Comparison of ENCODE assay signal across 12 mouse cellular contexts in the genomic region with DNA sequence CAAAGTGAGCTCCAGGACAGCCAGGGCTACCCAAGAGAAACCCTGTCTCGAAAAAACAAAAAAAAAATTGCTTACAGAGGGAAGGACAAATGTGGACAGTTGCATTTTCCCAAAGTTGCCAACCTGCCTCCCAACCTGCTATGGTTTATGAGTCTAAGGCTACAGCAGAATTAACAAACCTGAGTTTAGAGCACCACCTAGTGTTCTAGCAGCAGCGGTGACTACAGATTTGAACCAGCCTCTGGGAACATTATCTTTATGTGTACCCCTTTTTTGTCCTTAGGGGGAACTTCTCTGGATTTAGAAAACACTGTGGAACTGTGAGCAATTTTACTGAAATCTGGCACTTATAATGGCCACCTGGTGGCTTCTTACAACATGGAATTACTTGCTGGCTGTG. TPM values are rescaled to one million over a fixed set of nuclear protein-coding genes. Genes with fewer than 3 reads are reported as not detected.
DNase-seq lines count a peak whose midpoint lies in the region; ATAC-seq lines count a peak whose summit lies in the region.
"Had no signal": no experiment of that assay in that cellular context is flagged by ENCODE, and none has a peak within 500 bp of the region (broad histone marks: within the 10 kb centered on the region; RNA-seq: fewer than 3 reads in every experiment).

No protein-coding gene starts in this region.

- no peak for ATAC-seq in embryonic facial prominence, embryonic 11.5 days (replicated peaks; ENCODE audit: insufficient number of reproducible peaks, low FRiP score, low TSS enrichment, low read depth)
- no peak for ATAC-seq in embryonic facial prominence, embryonic 14.5 days (ENCODE audit: low read depth)
- ATAC-seq: inflammation-experienced regulatory T-cells, adult 6 months had no signal

- no peak overlapping the region for H3K4me2 ChIP-seq in embryonic facial prominence, embryonic 11.5 days (ENCODE audit: low read depth, low read length)
- H3K4me2 ChIP-seq in embryonic facial prominence, embryonic 14.5 days (ENCODE audit: low read depth, low read length) = no peak overlapping the region

- no peaks in the 10 kb centered on the region for H3K36me3 ChIP-seq in embryonic facial prominence, embryonic 11.5 days (replicated peaks; ENCODE audit: control insufficient read depth, insufficient read depth, low read depth, low read length)
- H3K36me3 ChIP-seq in embryonic facial prominence, embryonic 10.5 days (replicated peaks) = no peaks in the 10 kb centered on the region
- no peaks in the 10 kb centered on the region for H3K36me3 ChIP-seq in embryonic facial prominence, embryonic 14.5 days (ENCODE audit: control insufficient read depth, insufficient read depth, low read length)
- H3K36me3 ChIP-seq: heart, embryonic 10.5 days had no signal

- H3K9me3 ChIP-seq in embryonic facial prominence, embryonic 11.5 days (replicated peaks; ENCODE audit: control insufficient read depth, low read length) = no peaks in the 10 kb centered on the region
- no peaks in the 10 kb centered on the region for H3K9me3 ChIP-seq in embryonic facial prominence, embryonic 10.5 days
- H3K9me3 ChIP-seq in embryonic facial prominence, embryonic 14.5 days (ENCODE audit: control insufficient read depth, low read length) = no peaks in the 10 kb centered on the region
- H3K9me3 ChIP-seq: heart, embryonic 10.5 days had no signal

- WGBS in embryonic facial prominence, embryonic 11.5 days = 6% methylated on average over 2 of the region's 2 CpGs
- 9% methylated on average over 2 of the region's 2 CpGs for WGBS in embryonic facial prominence, embryonic 10.5 days
- 6% methylated on average over 2 of the region's 2 CpGs for WGBS in embryonic facial prominence, embryonic 14.5 days

- H3K27ac ChIP-seq in embryonic facial prominence, embryonic 11.5 days (replicated peaks; ENCODE audit: low read depth, low read length) = no peak overlapping the region
- H3K27ac ChIP-seq in embryonic facial prominence, embryonic 10.5 days (replicated peaks) = no peak overlapping the region
- H3K27ac ChIP-seq in embryonic facial prominence, embryonic 14.5 days (replicated peaks; ENCODE audit: low read depth, low read length) = no peak overlapping the region
- H3K27ac ChIP-seq: heart, embryonic 10.5 days; macrophage had no signal

- H3K4me3 ChIP-seq in embryonic facial prominence, embryonic 11.5 days (ENCODE audit: low read depth, low read length) = no peak overlapping the region
- H3K4me3 ChIP-seq in embryonic facial prominence, embryonic 10.5 days = no peak overlapping the region
- H3K4me3 ChIP-seq in embryonic facial prominence, embryonic 14.5 days (ENCODE audit: low read depth, low read length) = no peak overlapping the region
- H3K4me3 ChIP-seq: heart, embryonic 10.5 days had no signal

- DNase-seq in embryonic facial prominence, embryonic 11.5 days (ENCODE audit: low spot score) = peak; percentile 19
- DNase-seq in embryonic facial prominence, embryonic 10.5 days (ENCODE audit: low spot score) = no peak
- DNase-seq in layer of hippocampus, adult 9-11 months = peak; percentile 7
- DNase-seq in layer of hippocampus, postnatal 25 days (ENCODE audit: extremely low spot score in 1 of 2, low spot score in 1 of 2) = no peak
- DNase-seq in A20 (ENCODE audit: low read depth, low spot score) = peak; percentile 16
- peak; percentile 10 for DNase-seq in embryonic facial prominence, embryonic 14.5 days (ENCODE audit: low spot score)
- no peak for DNase-seq in cerebellum, adult 8-10 months
- no peak for DNase-seq in urinary bladder, adult 18-20 months (ENCODE audit: low spot score in 2 of 2)
- DNase-seq: cerebellum, adult 11 months had no signal

- no peaks in the 10 kb centered on the region for H3K4me1 ChIP-seq in embryonic facial prominence, embryonic 11.5 days (ENCODE audit: control insufficient read depth, insufficient read depth, low read length)
- H3K4me1 ChIP-seq in embryonic facial prominence, embryonic 10.5 days = no peaks in the 10 kb centered on the region
- no peaks in the 10 kb centered on the region for H3K4me1 ChIP-seq in embryonic facial prominence, embryonic 14.5 days (ENCODE audit: control insufficient read depth, insufficient read depth, low read length)
- H3K4me1 ChIP-seq: heart, embryonic 10.5 days had no signal

- H3K27me3 ChIP-seq in embryonic facial prominence, embryonic 11.5 days (ENCODE audit: control insufficient read depth, insufficient read depth, low read length) = no peaks in the 10 kb centered on the region
- H3K27me3 ChIP-seq in embryonic facial prominence, embryonic 10.5 days (replicated peaks; ENCODE audit: low read depth, poor library complexity, severe bottlenecking) = no peaks in the 10 kb centered on the region; the same call in 1 of the 2 replicates
- no peaks in the 10 kb centered on the region for H3K27me3 ChIP-seq in embryonic facial prominence, embryonic 14.5 days (replicated peaks; ENCODE audit: control insufficient read depth, insufficient read depth, low read length)

- no peak overlapping the region for H3K9ac ChIP-seq in embryonic facial prominence, embryonic 11.5 days (replicated peaks; ENCODE audit: low read length)
- H3K9ac ChIP-seq in embryonic facial prominence, embryonic 14.5 days (ENCODE audit: low read depth, low read length) = no peak overlapping the region

RNA-seq across cellular contexts. Expression of gene Taf1, which starts 16.8 kb away (rescaled TPM):
- polyA plus RNA-seq in embryonic facial prominence, embryonic 11.5 days (2014; fragmentation: Nextera tagmentation; extraction: Ambion mirVana) = 20.4 and 21.8 TPM in 2 replicates
- 20.3 and 23.4 TPM in 2 replicates for polyA plus RNA-seq in embryonic facial prominence, embryonic 10.5 days (2016; fragmentation: Nextera tagmentation; extraction: Ambion mirVana)
- total RNA-seq in layer of hippocampus, postnatal 25 days (2021) = 10 to 100 TPM; 44.7 to 46.3 TPM
- 12.6 and 15.3 TPM in 2 replicates for polyA plus RNA-seq in embryonic facial prominence, embryonic 14.5 days (2014; fragmentation: Nextera tagmentation; extraction: Ambion mirVana)

Comparison
In these comparisons a context has a peak if more than half of its experiments do, and no peak if none do; other contexts are left out.
1. DNase-seq: peak in embryonic facial prominence, embryonic 11.5 days (single experiment), layer of hippocampus, adult 9-11 months (single experiment), A20 (single experiment) and embryonic facial prominence, embryonic 14.5 days (single experiment); none in embryonic facial prominence, embryonic 10.5 days (single experiment), layer of hippocampus, postnatal 25 days (0 of 2), cerebellum, adult 8-10 months (single experiment) and urinary bladder, adult 18-20 months (0 of 2).